Mouse (Mus musculus) brain, adult 2 months (tissue): ENCODE measurements around the gene Usp21.
"Not testable (repeated sequence)": the region's sequence is repeated elsewhere in the genome, so short reads cannot be mapped to it uniquely, and the experiment has no call there.

Experiments
- DNase-seq: peaks from one replicate; pipeline ENCODE4 v3.0.0; 2011; ENCODE audit warnings: low read depth, low spot score

Usp21 gene

DNA sequence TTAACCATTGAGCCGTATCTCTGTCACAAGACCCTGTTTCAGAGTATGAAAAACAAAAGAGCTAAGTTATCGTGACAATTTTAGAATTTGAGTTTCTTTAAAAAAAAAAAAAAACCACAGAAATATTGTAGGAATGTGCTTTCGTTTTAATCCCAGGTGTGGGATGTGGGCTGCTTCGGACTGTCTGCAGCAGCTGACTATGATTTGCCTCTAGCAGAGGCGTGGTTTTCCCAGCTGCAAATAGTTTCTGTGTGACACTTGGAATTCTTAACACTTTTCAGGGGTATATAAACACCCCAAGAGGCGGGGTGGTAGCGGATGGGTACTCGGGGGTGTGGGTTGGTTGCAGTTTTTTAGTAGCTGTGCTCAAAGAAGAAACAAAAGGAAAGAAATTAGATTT, 42.4 kb downstream of the Usp21 start:
- DNase-seq: no peak

DNA sequence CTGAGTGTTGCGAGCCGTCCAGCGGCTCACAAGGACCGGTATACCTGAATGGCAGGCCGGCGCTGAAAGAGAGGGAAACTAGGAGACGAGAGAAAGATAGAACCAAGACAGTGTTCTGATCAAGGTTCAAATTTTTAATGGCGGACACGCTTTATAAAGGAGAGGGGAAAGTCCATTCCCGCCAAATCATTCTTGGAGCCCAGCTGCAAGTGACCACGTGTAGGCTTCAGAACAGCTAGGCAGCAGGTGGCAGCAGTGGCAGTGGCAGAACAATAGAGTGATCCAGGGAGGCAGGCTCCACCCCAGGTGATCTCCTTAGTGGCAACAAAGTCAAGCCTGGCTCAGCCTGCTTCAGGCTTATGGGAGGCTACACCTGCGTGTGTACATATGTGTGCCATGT, 45.8 kb downstream of the Usp21 start:
- DNase-seq: not testable (repeated sequence)

DNA sequence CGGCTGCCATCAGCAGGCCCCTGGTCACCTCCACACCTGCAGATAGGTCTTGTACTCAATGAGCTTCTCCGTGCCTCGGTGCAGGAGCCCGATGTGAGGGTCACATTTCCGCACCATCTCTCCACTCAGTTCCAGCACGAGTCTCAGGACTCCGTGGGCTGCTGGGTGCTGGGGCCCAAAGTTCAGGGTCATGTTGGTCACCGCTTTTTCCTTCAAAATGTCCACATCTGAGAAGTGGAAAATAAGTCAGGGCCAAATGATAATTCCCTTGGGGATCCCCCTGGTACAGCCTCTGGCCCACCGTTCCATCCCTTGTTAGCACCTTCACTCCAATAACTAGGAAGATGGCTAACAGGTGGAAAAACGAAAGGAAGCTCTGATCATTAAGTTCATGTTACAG, 46.9 kb downstream of the Usp21 start:
- DNase-seq: no peak

DNA sequence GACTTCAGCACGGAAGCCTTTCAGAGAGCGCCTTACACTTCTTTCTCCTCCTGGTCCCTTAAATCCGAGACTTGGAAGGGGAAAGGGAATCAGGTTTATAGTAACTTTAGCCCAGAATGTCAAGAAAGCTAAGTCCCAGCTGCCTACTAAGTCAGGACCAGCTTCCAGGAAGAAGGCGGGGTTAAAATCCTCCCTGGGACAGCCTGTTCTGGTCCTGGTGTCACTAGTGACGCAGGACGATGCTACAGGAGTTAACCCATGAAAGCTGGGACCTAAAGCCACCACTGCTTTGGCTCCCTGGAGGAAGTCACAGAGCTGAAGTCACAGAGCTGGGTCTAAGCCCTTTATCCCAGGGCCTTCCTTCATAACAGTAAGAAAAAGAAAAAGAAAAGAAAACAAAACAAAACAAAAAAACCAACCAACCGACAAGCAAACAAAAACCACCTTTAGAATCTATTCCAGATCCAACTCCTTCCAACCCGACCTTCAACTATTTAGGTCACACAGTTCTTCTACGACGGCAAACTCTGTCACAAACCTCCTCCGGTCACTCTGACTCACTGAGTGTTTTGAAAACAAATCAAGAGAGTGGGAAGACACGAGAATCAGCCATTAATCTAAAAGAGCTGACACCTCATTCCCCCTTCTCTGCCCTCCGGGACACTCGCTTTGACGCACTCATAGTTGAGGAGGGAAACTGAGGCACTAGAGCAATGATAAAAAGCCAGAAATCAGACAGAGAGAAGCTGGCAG, 47.6 kb downstream of the Usp21 start:
- DNase-seq: no peak

DNA sequence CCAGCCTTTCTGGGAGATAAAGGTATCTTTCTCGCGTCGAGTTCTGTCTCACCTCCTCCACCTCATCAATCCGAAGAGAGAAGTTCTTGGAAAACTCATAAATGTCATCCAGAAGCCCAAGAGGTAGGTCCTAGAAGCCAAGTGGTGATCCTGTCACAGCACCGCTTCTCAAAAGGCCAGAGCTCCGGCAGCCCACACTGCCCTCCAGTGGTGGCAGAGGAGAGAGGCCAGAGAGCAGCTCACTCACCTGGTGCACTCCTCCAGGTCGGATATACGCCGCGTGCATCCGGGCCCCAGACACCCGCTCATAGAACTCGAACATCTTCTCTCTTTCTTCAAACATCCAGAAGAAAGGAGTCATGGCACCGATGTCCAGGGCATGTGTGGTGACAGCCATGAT, 49.3 kb downstream of the Usp21 start:
- DNase-seq: peak; percentile 62

DNA sequence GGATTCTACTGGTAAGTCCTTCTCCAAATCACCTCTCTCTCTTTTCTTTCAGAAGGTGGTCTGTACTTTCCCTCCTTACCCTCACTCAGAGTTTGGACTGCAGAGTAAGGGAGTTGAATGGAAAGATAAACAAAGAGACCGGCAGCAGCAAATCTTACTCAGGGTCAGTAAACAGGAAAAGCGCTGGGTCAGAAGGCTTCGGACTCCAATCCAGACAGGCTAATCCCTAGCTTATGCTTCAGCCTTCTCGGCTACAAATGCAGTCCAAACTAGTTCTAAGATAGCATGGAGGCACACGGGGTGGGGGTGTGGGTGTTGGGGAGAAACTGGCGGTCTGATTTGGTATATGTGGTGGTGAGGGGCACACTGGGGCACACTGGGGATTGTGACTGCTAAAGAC, 50.4 kb downstream of the Usp21 start:
- DNase-seq: no peak

DNA sequence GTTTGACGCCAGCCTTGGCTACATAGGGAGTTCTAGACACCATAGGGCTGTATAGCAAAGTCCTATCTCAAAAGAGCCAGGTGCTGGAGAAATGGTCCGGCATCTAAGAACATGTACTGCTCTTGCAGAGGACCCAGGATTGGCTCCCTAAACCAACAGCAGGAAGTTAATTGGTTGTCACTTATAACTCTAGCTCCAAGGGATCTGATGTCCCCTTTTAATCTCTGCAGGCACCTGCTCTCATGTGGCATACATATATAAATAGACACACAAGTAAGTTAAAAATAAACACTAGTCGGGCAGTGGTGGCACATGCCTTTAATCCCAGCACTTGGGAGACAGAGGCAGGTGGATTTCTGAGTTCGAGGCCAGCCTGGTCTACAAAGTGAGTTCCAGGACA, 52.0 kb downstream of the Usp21 start:
- no peak for DNase-seq

DNA sequence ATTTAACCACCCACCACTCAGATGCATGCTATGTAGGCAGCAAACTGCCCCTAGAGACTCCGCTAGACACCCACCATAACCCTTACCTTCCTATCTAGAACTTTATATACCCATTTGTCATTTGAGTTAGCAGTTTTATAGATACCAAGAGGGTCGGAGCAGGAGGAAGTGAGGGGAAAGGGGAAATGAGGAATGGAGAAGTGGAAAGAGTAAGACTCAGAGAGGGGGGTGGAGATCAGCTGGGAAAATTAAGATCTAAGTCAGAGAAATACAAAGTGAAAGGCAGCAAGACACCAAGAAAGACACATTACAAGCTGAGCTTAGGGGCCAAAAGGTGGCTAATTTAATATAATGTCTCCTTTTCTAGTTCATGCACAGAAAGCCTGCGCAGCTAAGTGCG, 53.3 kb downstream of the Usp21 start:
- no peak for DNase-seq

DNA sequence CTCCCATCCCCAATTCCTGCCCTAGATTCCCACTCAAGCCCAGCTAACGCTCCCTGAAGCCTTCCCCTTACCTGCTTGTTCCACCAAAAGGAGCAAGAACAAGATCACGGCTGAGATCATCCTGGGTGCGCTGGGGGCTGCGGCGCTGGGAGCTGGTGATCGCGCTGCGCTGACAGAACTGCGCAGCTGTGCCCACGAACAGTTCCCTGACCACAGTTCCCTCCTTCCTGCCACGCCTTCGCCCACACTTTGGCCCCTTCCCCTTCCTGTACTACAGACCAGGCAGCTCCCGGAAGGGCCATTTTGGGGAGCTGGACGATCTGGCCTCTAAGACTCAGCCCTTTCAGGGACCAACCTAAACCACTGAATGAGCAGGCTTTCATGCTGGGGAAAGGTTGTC, 53.7 kb downstream of the Usp21 start, which contains the start of gene Fcer1g:
Fcer1g (minus strand) TSS at position 240 of the 400 bp plus-strand sequence.
- DNase-seq: no peak

DNA sequence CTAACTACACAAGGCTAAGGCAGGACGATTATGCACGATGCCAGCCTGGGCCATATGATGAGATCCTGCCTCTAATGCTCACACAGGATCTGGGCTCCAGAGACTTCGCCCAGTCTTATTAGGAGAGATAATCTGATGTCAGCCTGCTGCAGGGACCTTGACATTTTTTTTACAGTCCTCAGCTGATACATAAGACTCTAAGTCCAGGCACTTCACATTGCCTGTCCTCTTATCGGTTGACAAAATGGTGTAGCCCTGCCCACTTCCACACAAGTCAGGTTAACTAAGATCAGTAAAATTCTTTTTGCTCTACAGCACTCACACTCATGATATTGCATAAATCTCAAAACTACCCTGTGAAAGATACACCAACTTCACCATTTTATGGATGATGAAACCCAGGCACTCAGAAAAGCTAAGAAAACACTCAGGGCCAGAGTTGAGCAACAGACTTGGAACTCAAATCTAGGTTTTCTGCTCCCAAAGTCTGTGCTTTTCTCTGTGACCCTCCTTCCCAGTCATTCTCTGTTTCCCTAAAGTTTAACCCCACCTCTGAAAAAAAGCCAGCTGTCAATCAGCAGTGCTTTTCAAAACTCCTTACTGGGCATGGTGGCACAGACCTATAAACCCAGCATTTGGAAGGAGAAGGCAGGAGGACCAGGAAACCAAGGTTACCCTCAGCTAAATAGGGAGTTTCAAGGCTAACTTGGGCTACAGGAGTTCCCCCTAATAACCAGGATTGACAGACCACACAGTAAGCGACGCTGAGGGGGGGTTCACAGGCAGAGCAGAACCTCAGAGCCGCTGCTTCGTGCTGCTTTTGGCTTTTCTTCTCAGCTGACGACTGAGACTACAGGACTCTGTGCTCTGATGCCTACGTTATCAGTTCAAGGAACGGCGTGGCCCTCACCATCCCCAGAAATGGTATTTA, 54.7 kb downstream of the Usp21 start:
- DNase-seq: no peak

DNA sequence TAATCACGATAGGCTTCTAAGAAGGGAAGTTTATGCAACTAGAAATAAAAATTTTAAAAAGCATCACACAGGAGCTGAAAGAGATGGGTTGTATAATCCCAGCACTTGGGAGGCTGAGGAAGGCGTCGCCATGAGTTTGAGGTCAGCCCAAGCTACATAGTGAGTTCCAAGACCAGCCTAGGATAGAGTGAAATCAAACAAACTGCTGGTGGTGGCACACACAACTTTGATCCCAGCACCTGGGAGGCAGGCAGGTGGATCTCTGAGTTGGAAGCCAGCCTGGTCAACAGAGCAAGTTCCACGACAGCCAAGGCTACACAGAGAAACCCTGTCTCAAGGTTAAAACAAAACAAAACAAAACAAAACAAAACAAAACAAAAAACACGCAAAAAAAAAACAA, 55.4 kb downstream of the Usp21 start:
- no peak for DNase-seq
